Mouse (Mus musculus) adrenal gland, postnatal 25 days (tissue): ENCODE data around the gene Ndufa11. TPM values are rescaled to one million over a fixed set of nuclear protein-coding genes. Genes with fewer than 3 reads are reported as not detected.

Experiments
- DNase-seq: peaks from one replicate; pipeline ENCODE4 v3.0.0; 2021; ENCODE audit warnings: mixed read lengths
- total RNA-seq: library from RNA; stranded (reverse); gene quantifications from 2 replicates; pipeline ENCODE4 v1.2.3, GENCODE M21; 2021

Gene Ndufa11
- total RNA-seq, 1 experiment from 2014 or later: 248 TPM

DNA sequence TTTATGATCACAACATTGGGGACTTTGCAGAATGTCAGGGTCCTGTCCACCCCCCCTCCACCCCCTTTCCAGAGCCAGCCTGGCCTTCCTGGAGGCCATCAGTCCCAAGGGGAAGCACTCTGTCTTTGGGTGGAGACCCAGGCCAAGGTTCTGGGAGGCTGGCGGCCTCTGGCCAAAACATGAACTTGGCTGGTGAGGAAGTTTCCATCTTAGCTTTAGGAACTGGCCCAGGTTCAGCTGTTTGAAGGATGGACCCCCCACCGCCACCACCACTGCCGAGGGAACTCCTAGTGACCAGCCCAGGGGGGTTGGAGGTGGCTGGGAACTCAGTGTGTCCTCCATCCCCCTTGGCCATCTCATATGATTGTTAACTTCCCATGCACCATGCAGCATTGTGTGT, 43.5 kb downstream of the Ndufa11 start:
- DNase-seq: no peak

DNA sequence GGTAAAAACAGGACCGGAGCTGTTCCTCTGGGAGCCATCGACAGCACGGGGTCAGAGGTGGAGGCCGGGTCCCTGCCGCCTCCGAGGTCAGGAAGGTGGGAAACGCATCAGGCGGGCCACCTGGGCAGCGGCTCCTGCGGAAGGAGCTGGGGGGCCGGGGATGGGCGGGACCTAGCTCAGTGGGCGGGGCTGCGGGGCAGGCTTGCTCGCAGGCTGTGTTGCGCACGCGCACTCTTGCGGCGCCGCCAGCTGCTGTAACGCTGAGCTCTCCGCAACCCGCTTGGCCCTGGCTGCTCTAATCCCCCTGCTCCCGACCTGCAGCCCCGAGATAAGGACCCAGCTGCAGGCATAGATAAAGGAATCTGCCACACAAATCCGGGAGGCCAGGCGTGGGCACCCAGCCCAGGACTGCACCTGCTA, 44.4 kb downstream of the Ndufa11 start:
- peak; percentile 93 for DNase-seq

DNA sequence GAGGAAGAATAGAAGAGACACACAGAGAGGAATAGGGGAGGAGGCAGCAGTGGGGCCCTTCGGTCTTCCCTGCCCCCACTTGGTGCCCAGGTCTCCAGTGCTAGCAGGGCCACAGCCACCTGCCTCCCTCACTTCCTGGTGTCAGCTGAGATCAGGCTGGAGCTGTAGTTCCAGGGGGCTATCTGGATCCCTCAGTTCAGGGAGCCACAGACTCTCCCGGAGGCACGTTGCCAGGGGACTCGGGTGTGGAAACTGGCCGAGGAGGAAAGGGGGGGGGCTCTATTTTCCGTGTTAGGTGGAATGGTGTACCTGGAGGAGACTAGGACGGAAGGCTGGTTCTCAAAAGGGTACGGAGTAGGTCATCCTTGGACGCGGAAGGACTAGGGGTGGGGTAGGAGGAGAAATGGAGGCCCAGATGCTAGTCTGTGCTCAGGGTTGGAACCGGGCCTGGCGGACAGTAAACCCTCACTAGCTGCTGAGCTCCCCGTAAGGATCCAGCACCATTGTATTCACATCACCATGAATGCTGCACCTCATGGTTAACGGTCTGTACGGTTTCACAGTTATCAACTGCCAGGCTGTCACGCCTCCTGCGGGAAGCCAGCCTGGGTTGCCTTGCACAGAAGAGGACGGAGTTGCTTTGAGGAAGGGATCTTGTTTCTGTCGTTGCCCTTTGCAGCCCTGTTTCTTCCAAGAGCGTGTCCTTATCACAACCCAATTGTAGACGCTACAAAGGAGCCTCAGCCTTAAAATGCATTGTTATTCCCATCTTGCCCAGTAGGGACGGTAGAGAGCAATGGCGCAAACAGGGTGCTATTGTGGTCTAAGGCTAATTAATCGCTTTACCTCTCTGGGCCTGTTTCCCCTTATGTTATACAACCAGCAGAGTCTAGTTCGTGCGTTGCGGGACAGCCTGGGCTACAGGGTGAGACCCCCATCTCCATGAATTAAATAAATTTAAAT, 45.5 kb downstream of the Ndufa11 start:
- no peak for DNase-seq

DNA sequence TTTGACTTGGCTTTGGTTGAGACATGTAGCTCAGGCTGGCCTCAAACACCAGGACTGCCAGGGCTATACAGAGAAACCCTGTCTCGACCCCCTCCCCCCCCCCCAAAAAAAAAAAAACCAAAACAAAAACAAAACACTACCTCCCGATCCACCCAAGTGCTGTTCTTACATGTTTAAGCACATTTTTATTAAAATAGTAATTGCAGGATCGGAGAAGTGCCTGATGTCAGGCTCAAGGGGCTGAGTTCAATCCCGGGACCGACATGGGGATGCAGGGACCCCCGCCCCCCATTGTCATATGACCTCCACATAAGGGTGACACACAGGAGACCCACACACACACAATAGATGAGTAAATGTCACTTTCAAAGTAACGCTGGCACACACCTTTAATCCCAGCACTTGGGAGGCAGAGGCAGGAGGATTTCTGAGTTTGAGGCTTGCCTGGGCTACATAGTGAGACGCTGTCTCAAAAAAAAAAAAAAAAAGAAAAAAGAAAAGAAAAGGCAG, 46.2 kb downstream of the Ndufa11 start:
- no peak for DNase-seq

DNA sequence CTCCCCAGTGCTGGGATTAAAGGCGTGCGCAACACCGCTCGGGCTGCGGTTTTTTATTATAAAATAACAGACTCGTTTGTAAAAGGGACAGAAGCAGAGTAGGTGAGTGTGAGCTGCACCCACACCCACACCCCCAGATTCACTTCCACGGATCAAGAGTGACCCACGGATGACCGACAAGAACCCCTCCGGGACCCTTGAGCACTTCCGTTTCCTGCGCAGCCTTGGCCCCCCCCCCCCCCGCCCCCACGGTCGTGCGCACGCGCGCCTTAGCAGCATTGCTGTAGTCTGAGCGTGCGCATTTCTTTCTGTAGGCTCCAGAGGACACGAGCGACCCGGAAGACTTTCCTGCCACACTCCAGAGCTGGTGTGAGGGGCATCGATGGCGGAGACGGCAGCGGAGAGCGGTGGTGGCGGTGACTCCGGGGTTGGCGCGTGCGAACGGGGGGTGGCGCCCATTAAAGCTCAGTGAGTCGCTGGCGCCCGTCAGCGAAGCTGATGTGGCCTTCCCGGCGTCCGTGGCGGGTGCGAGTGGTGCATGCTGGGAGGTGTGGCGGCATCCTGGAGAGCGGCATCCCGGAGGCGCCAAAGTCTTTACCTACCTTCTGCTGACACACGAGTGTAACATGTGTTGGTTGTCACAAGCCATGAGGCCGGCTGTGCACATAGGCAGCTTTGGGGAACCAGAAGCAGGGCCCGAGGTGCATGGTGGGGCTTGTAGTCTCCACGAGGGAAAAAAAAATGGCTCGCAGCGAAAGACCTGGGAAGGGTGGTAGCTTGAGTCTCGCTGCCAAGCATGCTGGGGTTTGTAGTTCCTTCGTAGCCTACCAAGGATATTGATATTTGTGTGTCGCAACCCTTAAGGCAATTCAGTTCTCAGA, 47.1 kb downstream of the Ndufa11 start, which contains the start of gene Dus3l:
Gene Dus3l (plus strand): TSS at position 284 of the 881 bp plus-strand sequence.
- DNase-seq: peak; percentile 72

DNA sequence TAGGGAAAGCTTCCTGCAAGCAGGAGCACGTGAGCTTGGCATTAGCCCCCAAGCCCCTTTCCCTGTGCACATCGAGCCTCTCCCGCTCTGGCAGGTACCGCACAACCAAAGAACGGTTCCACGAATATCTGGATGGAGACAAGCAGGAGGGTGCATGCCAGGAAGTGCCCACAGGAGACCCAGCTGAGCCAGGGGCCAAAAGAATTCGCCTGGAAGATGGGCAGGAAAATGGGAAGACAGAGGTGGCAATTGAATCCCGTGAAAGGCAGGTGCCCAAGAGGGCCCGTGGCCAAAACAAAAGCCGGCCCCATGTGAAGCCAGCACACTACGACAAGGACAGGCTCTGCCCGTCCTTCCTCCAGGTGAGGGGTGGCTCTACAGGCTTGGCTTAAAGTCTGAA, 47.9 kb downstream of the Ndufa11 start:
- no peak for DNase-seq

DNA sequence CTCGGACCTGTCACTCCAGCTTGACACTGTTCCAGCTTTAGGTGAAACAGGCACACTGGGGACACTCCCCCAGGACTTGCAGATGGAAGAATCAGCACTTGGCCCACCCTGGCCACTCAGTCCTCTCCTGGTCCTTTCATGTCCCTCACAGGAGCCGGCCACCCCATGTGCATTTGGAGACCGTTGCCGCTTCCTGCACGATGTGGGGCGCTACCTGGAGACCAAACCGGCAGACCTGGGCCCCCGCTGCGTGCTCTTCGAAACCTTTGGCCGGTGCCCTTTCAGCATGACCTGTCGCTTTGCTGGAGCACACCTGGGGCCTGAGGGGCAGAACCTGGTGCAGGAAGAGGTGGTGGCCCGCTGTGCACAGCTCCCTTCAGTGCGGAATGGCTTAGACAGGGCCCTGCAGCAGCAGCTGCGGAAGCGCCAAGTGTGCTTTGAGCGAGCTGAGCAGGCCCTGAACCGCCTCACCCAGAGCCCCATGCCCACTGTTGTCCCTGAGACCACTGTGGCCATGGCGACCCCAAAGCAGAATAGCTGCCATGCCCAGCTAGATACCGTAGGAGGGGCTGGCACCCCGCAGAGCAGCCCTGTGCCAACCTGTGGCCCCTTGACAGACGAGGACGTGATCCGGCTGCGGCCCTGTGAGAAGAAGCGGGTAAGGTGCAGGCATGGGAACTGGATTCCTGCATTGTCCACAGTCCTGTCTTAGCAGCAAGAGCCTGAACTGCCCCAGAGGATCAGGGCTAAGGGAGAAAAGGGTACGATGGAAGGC, 49.3 kb downstream of the Ndufa11 start:
- DNase-seq: no peak

DNA sequence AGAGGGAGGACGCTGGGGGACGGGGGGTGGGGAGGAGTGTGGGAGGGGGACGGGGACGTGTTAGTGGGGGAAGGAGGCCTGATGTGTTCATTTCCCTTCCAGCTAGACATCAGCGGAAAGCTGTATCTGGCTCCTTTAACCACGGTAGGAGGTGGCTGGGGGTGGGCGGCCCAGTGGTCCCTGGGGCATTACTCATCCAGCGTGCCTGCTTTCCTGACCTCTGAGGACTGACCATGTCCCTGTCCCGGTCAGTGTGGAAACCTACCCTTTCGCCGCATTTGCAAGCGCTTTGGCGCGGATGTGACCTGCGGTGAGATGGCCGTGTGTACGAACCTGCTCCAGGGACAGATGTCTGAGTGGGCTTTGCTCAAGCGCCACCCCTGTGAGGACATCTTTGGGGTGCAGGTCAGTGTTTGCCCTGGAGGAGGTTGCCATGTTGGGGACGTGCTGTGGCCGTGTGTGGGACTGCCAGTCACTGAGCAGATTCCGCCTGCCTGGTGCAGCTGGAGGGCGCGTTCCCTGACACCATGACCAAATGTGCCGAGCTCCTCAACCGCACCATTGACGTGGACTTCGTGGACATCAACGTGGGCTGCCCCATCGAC, 50.1 kb downstream of the Ndufa11 start:
- no peak for DNase-seq

DNA sequence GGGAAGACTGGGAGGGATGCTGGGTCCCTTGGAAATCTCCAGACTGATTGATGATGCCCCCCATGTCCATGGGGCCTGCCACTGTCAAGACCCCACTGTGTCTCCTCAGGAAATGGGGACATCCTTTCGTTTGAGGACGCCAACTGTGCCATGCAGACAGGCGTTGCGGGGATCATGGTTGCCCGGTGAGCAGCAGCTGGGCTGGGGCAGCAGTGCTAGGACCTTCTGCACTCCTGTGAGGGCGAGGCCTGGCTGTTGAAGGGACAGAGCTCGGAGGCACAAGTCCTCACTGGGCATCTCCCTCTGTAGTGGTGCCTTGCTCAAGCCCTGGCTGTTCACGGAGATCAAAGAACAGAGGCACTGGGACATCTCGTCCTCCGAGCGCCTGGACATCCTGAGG, 51.4 kb downstream of the Ndufa11 start:
- no peak for DNase-seq

DNA sequence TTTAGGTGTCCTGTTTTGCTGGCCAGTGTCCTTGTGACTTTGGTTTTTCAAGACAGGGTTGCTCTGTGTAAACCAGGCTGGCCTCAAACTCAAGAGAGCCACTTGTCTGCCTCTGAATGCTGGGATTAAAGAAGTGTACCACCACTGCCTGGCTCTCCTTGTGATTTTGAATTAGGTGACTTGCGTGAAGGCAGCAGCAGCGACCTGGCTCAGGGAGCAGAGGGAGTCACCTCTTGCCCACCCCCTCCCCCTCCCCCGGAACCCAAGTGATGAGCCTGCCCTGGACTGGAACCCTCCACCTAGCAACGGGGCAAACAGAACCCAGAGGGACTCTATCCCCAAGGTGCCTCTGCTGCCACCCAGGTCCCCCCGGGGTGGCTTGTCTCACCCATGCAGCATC, 52.4 kb downstream of the Ndufa11 start, which contains the start of gene Prr22:
Gene Prr22 (plus strand): TSS at position 301 of the 400 bp plus-strand sequence.
- DNase-seq: no peak

Other genes with a start within 250 kb of the Ndufa11 start
- 165 and 222 TPM in 2 replicates for gene Ptprs, start 241.3 kb upstream of the Ndufa11 start, total RNA-seq
- not detected in 2 replicates for gene Znrf4, start 205.3 kb upstream of the Ndufa11 start, total RNA-seq
- 0.76 and 1.1 TPM in 2 replicates for gene Gm20219, start 163.4 kb upstream of the Ndufa11 start, total RNA-seq
- 168 and 196 TPM in 2 replicates for gene Safb2, start 133.2 kb upstream of the Ndufa11 start, total RNA-seq
- gene Safb, start 132.9 kb upstream of the Ndufa11 start, total RNA-seq: 143 and 157 TPM in 2 replicates
- gene 2410015M20Rik, start 108.0 kb upstream of the Ndufa11 start, total RNA-seq: 303 and 325 TPM in 2 replicates
- 836 and 891 TPM in 2 replicates for gene Rpl36, start 104.4 kb upstream of the Ndufa11 start, total RNA-seq
- 540 and 560 TPM in 2 replicates for gene Lonp1, start 90.9 kb upstream of the Ndufa11 start, total RNA-seq
- 3.2 and 4.0 TPM in 2 replicates for gene Catsperd, start 89.6 kb upstream of the Ndufa11 start, total RNA-seq
- gene Ranbp3, start 44.5 kb upstream of the Ndufa11 start, total RNA-seq: 79.7 and 80.3 TPM in 2 replicates
- gene Vmac, start 255 bp downstream of the Ndufa11 start, total RNA-seq: 27.1 and 29.1 TPM in 2 replicates
- 3.8 and 5.3 TPM in 2 replicates for gene Nrtn, start 39.8 kb downstream of the Ndufa11 start, total RNA-seq
- gene Dus3l, start 47.0 kb downstream of the Ndufa11 start, total RNA-seq: 41.9 and 47.4 TPM in 2 replicates
- gene Prr22, start 52.5 kb downstream of the Ndufa11 start, total RNA-seq: 0.79 and 1.5 TPM in 2 replicates
- 6.9 and 11.1 TPM in 2 replicates for gene Rfx2, start 113.2 kb downstream of the Ndufa11 start, total RNA-seq
- 0.71 and 0.76 TPM in 2 replicates for gene Acsbg2, start 156.7 kb downstream of the Ndufa11 start, total RNA-seq
- 5.4 and 8.9 TPM in 2 replicates for gene 1700061G19Rik, start 157.7 kb downstream of the Ndufa11 start, total RNA-seq
- 36.2 and 36.3 TPM in 2 replicates for gene Mllt1, start 217.6 kb downstream of the Ndufa11 start, total RNA-seq